Mouse (Mus musculus) G1E (cell line): Measurements from ENCODE around the gene Cygb.

Experiments
- CTCF ChIP-seq: IDR thresholded peaks from 2 replicates; pipeline ENCODE4 v1.5.1; 2012; ENCODE audit warnings: low read depth, low read length, inconsistent platforms, mixed read lengths
- GATA1 ChIP-seq: IDR thresholded peaks from 2 replicates; pipeline ENCODE4 v1.6.1; 2012; ENCODE audit warnings: borderline replicate concordance, low read length, inconsistent platforms, mixed read lengths
- POLR2AphosphoS5 ChIP-seq: IDR thresholded peaks from 2 replicates; pipeline ENCODE4 v1.6.1; 2012; ENCODE audit warnings: low read depth, low read length, inconsistent platforms; ENCODE audit not compliant: insufficient replicate concordance
- TAL1 ChIP-seq: conservative IDR thresholded peaks from 2 replicates; pipeline ENCODE4 v1.6.1; 2012; ENCODE audit warnings: low read depth, low read length, inconsistent platforms, mixed read lengths

DNA sequence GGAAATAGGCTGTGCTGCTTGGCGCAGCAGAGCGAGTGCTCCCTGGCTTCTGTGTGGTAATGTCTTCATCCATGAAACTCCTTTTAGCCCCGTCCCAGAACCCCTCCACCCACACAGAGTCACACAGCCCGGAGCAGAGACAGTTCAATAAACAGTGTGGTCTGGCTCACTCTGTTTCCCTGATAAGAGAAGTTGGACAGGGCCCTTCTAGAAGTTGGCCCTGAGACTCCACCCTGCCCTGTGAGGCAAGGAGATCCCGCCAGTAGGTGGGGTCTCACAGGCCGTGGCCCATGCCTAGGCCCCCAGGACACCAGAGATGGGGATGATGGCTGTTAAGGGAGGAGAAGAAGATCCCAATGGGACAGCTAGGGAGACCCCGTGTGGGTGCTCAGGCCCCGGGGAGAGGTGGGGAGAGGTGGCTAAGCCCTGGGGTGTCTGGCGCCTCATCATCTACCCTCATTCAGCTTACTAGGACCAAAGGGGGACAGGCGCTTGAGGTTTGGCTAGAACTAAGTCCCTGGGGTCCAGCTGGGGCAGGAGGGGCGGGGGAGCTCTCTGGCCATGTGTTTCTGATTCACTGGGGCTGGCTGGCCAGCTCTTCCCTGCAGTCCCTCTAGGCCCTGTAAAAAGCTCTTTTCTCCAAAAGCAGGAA, 6.6 kb downstream of the Cygb start:
- TF ChIP-seq CTCF (no peak), GATA1 (no peak), TAL1 (no peak), POLR2AphosphoS5 (no peak)
